Mouse (Mus musculus): ENCODE measurements around the gene Wdr12. TPM values are rescaled to one million over a fixed set of nuclear protein-coding genes. Genes with fewer than 3 reads are reported as not detected.

Wdr12 gene
- polyA plus RNA-seq (2015; fragmentation: Illumina TruSeq; extraction: RNeasy Lipid Tissue Mini Kit (QIAGEN cat#74804); ENCODE audit: insufficient read depth, low replicate concordance), result 43.1 TPM

DNA sequence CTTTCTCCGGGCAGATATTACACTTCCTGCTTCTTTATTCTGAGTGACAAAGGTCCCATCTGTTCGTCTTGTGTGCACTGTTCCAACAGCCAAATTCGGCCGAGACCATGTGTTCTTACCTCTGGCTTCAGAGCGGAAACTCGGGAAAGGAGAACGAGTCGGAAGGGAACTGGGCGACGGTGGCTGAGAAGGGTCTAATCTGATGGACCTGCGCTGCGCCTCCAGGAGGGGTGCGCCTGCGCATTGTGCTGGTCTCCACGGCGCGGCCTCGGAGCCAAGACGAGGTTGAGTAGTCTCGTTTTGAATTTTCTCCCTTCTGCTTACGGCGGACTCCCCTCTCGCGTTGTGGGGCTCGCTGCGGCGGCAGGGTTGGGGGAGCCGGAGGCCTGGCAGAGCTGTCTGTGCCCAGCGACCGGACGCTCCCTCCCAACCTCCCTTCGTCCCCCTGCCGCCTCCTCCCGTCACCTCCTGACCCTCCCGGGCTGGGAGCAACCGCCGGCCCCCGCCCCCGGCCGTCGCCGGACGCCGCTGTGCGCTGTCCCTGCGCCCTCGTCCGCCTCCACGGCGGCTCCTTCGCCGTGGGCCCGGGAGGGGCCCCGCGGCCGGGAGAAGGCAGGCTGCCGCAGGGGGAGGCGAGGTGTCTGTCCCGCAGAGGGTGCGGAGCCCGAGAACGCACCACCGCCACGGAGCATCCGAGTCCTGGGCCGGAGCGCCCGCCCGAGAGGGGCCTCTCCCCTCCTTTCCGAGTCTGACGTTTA is at the start of gene Wdr12, which contains the start of gene Carf:
Gene Wdr12, minus strand, starts transcription at position 622 of the 758 bp plus-strand sequence.
Gene Carf, plus strand, starts transcription at position 224 of the 758 bp plus-strand sequence.

DNA sequence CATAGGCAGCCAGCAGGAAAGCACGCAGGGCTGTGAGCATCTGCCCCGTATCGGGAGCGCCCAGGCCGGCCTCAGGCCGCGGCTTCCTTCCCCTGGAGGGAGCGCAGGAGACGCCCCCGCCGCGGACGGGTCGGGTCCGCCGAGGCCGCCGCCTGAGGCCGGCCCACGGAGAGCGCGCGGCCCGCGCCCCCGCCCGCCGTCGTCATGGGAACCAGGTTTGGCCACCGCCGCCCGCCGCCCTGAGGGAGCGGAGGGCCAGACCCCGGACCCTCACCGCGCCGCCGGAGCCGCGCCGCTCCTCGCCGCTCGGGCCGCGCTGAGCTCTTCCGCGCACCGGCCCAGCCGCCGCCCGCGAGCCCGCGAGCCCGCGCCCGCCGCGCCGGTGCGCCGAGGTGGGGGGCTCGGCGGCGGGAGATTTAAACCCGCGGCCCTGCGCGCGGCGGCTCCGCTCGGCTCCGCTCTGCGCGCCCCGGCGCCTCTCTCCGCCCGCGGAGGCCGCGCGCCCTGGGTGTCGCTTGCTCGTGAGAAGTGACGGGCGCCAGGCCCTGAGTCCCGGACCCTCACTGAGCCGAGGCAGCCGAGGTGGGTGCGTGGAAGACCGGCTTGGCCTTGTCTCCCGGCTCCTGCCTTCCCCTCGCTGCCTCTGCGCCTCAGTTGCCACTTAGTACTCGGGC is 55.5 kb downstream of the Wdr12 start, which contains the start of gene Ica1l:
Gene Ica1l, minus strand, starts transcription at position 389 of the 674 bp plus-strand sequence.

Other genes with a start within 250 kb of the Wdr12 start
- 28.4 TPM for gene Fam117b, start 185.6 kb downstream of the Wdr12 start, polyA plus RNA-seq (2015; fragmentation: Illumina TruSeq; extraction: RNeasy Lipid Tissue Mini Kit (QIAGEN cat#74804); ENCODE audit: insufficient read depth, low replicate concordance)
- gene Ica1l, start 55.5 kb downstream of the Wdr12 start, polyA plus RNA-seq (2015; fragmentation: Illumina TruSeq; extraction: RNeasy Lipid Tissue Mini Kit (QIAGEN cat#74804); ENCODE audit: insufficient read depth, low replicate concordance), result 0.11 TPM
- gene Carf, start 398 bp downstream of the Wdr12 start, polyA plus RNA-seq (2015; fragmentation: Illumina TruSeq; extraction: RNeasy Lipid Tissue Mini Kit (QIAGEN cat#74804); ENCODE audit: insufficient read depth, low replicate concordance), result 8.9 TPM
- 10.9 TPM for gene Nbeal1, start 82.0 kb upstream of the Wdr12 start, polyA plus RNA-seq (2015; fragmentation: Illumina TruSeq; extraction: RNeasy Lipid Tissue Mini Kit (QIAGEN cat#74804); ENCODE audit: insufficient read depth, low replicate concordance)
- gene Cyp20a1, start 244.7 kb upstream of the Wdr12 start, polyA plus RNA-seq (2015; fragmentation: Illumina TruSeq; extraction: RNeasy Lipid Tissue Mini Kit (QIAGEN cat#74804); ENCODE audit: insufficient read depth, low replicate concordance), result 22.7 TPM